Mouse (Mus musculus) neural tube, embryonic 13.5 days (tissue): Measurements from ENCODE around the gene Iqcf5. TPM values are rescaled to one million over a fixed set of nuclear protein-coding genes. Genes with fewer than 3 reads are reported as not detected.

Experiments used
- ATAC-seq: fragments of 200-750 bp; cut with Nextera tagmentation; 2 replicates; pipeline ENCODE4 v1.8.0; 2017; ENCODE audit warnings: low read depth, mild to moderate bottlenecking, moderate TSS enrichment, moderate library complexity
- H3K27ac ChIP-seq: fragments of 300-500 bp; sonication (generic); replicated peaks from 2 replicates; pipeline ENCODE4 v1.5.1; 2015; ENCODE audit warnings: moderate library complexity, mild to moderate bottlenecking, inconsistent platforms
- H3K27me3 ChIP-seq: fragments of 300-500 bp; sonication (generic); 2 replicates; pipeline ENCODE4 v1.6.1; 2015; ENCODE audit warnings: mild to moderate bottlenecking, inconsistent platforms
- H3K36me3 ChIP-seq: fragments of 300-500 bp; sonication (generic); 2 replicates; pipeline ENCODE4 v1.6.1; 2015; ENCODE audit warnings: mild to moderate bottlenecking, inconsistent platforms
- H3K4me1 ChIP-seq: fragments of 300-500 bp; sonication (generic); replicated peaks from 2 replicates; pipeline ENCODE4 v1.6.1; 2015; ENCODE audit warnings: inconsistent platforms
- H3K4me2 ChIP-seq: fragments of 300-500 bp; sonication (generic); 2 replicates; pipeline ENCODE4 v1.6.1; 2015; ENCODE audit warnings: inconsistent platforms, mild to moderate bottlenecking, moderate library complexity
- H3K4me3 ChIP-seq: fragments of 300-500 bp; sonication (generic); 2 replicates; pipeline ENCODE4 v1.5.1; 2015; ENCODE audit warnings: mild to moderate bottlenecking, inconsistent platforms
- H3K9ac ChIP-seq: fragments of 300-500 bp; sonication (generic); 2 replicates; pipeline ENCODE4 v1.6.1; 2015; ENCODE audit warnings: moderate library complexity, mild to moderate bottlenecking, inconsistent platforms
- H3K9me3 ChIP-seq: fragments of 300-500 bp; sonication (generic); 2 replicates; pipeline ENCODE4 v1.6.1; 2016; ENCODE audit warnings: inconsistent platforms
- WGBS: fragments of 180-500 bp; shearing (Covaris S2); methylation state at CpG from one replicate; pipeline ENCODE4 v1.1.7; 2015; 5-methylcytosine and 5-hydroxymethylcytosine counted together
- polyA plus RNA-seq: library from polyadenylated mRNA; unstranded; fragments of >200 nt; fragmentation: Nextera tagmentation; extraction: Ambion mirVana; gene quantifications from 2 replicates; pipeline ENCODE4 v1.2.1, GENCODE M21; 2015

Iqcf5 gene
- polyA plus RNA-seq, 1 experiment from 2014 or later, result not detected

DNA sequence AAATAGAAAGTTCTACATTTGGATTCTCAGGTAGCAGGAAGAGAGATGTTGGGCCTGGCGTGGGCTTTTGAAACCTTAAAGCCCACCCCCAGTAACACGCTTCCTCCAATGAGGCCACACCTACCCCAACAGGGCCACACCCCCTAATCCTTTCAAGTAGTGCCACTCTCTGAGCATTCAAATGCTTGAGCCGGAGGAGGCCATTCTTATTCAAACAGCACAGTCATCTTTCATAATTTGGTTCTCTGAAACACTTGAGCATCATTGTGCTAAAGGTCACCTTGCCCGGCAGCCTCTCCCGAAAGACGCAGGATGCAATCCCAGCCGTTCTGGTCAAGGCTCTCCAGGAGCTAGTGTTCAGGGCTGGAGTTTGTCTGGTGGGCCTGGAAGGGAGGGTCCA lies 19.9 kb downstream of the Iqcf5 start:
- Histone ChIP-seq H3K4me3 (no peak overlapping the region), H3K9me3 (no peaks in the 10 kb centered on the region), H3K36me3 (no peaks in the 10 kb centered on the region), H3K27ac (no peak overlapping the region), H3K9ac (no peak overlapping the region), H3K27me3 (no peaks in the 10 kb centered on the region), H3K4me2 (no peak overlapping the region), H3K4me1 (no peaks in the 10 kb centered on the region)
- ATAC-seq, result no peak
- 89% methylated on average over 7 of the region's 7 CpGs for WGBS

DNA sequence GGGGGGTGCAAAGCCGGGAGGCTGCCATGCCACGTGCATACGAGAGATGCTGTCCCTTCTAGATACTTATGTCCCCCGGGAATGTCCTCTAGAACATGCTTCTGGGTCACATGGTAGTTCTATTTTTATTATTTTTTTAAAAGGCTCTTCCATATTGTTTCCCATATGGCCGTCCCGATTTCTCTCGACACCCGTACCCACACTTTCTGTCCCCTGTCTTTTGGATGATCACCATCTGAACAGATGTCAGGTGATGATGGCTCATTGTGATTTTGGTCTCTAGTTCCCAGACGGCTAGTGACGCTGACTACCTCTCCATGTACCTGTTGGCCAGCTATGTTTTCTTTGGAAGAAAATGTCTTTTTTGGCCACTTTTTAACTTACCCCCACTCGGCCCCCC lies 20.6 kb downstream of the Iqcf5 start:
- H3K4me2 ChIP-seq, result no peak overlapping the region
- no peak overlapping the region for H3K9ac ChIP-seq
- ATAC-seq, result no peak
- H3K4me1 ChIP-seq, result no peaks in the 10 kb centered on the region
- no peaks in the 10 kb centered on the region for H3K9me3 ChIP-seq
- H3K4me3 ChIP-seq, result no peak overlapping the region
- H3K36me3 ChIP-seq, result no peaks in the 10 kb centered on the region
- no peak overlapping the region for H3K27ac ChIP-seq
- 92% methylated on average over 11 of the region's 11 CpGs for WGBS
- H3K27me3 ChIP-seq, result no peaks in the 10 kb centered on the region

DNA sequence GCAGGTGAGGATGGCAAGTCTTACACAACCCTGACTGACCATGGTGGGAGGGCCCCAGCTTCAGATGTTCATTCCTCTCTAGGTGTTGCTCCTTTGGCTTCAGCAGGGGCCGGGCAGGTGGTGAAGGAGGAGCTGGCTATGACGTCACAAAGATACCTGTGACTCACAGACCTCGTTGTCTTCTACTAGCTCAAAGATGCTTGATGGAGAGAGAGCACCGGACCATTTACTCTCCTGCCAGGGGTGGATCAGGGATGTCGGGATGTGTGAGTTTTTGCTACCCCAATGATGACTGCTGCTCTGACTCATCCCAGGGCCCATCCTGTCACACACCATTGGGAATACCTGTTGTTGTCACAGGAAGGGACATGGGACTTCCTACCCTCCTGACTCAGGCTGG lies 47.2 kb downstream of the Iqcf5 start, which contains the start of gene Iqcf3:
Gene Iqcf3 (minus strand): TSS at position 101 of the 400 bp plus-strand sequence.
- H3K4me3 ChIP-seq, result no peak within 1 kb of the TSS
- H3K4me2 ChIP-seq, result no peak within 1 kb of the TSS
- 96% methylated on average over 5 of the region's 5 CpGs for WGBS
- ATAC-seq, result no peak
- no peaks in the 10 kb centered on the region for H3K27me3 ChIP-seq
- H3K9ac ChIP-seq, result no peak within 1 kb of the TSS
- no peaks in the 10 kb centered on the region for H3K36me3 ChIP-seq
- H3K27ac ChIP-seq, result no peak within 1 kb of the TSS
- no peaks in the 10 kb centered on the region for H3K9me3 ChIP-seq
- no peaks in the 10 kb centered on the region; the same call in 1 of the 2 replicates for H3K4me1 ChIP-seq

DNA sequence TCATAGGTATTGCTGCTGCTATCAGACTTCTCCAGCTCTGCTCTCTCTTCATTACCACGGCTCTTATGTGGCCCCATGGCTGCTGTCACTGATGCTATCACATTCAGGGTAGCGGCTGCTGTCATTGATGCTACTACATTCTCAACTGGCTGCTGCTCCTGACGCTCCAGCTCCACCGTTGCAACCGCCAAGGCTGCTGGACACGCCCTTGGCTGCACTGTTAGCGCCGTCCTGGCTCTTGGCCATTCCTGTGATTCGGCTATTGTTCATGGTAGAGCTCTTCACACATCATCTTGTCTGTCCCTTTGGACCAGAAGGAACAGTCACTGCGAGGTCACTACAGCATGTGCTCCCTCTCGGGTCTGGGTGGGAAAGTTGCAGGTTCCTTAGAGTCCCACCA lies 47.9 kb downstream of the Iqcf5 start:
- ATAC-seq, result no peak
- H3K27me3 ChIP-seq, result no peaks in the 10 kb centered on the region
- no peak overlapping the region for H3K4me2 ChIP-seq
- H3K4me1 ChIP-seq, result no peaks in the 10 kb centered on the region; the same call in 1 of the 2 replicates
- 91% methylated on average over 11 of the region's 11 CpGs for WGBS
- H3K9ac ChIP-seq, result no peak overlapping the region
- no peaks in the 10 kb centered on the region for H3K9me3 ChIP-seq
- no peak overlapping the region for H3K4me3 ChIP-seq
- no peak overlapping the region for H3K27ac ChIP-seq
- no peaks in the 10 kb centered on the region for H3K36me3 ChIP-seq

DNA sequence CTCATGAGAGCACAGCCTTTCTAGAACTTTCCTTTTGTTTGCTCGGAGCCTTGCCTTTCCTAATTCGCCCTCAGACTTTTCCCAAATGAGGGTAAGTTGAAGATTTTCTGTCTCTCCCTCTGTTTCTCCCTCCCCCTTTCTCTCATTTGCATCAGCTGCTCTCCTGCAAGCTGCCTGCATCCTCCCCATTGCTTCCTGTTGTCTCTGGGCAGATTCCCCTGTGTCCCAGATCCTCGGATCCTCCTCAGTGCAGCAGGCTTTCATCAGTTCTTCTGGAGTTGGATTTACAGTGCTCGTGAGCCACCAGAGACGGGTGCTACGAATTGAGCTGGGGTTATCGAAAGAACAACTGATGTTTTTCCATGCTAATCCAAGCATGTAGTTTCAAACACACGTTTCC lies 49.7 kb downstream of the Iqcf5 start:
- ATAC-seq, result no peak
- Histone ChIP-seq H3K27me3 (no peaks in the 10 kb centered on the region), H3K9me3 (no peaks in the 10 kb centered on the region), H3K4me2 (no peak overlapping the region), H3K4me3 (no peak overlapping the region), H3K36me3 (no peaks in the 10 kb centered on the region), H3K27ac (no peak overlapping the region), H3K9ac (no peak overlapping the region), H3K4me1 (no peaks in the 10 kb centered on the region; the same call in 1 of the 2 replicates)
- 78% methylated on average over 8 of the region's 8 CpGs for WGBS

Other genes with a start within 250 kb of the Iqcf5 start
- gene Poc1a, start 233.5 kb upstream of the Iqcf5 start, polyA plus RNA-seq, result 8.0 and 8.4 TPM in 2 replicates
- 12.3 and 13.1 TPM in 2 replicates for gene Dusp7, start 145.9 kb upstream of the Iqcf5 start, polyA plus RNA-seq
- 576 and 729 TPM in 2 replicates for gene Rpl29, start 85.1 kb upstream of the Iqcf5 start, polyA plus RNA-seq
- gene Acy1, start 76.3 kb upstream of the Iqcf5 start, polyA plus RNA-seq, result 27.9 and 31.0 TPM in 2 replicates
- 5.9 and 6.9 TPM in 2 replicates for gene Abhd14b, start 67.1 kb upstream of the Iqcf5 start, polyA plus RNA-seq
- gene Abhd14a, start 66.9 kb upstream of the Iqcf5 start, polyA plus RNA-seq, result 49.7 and 57.4 TPM in 2 replicates
- 257 and 262 TPM in 2 replicates for gene Pcbp4, start 61.3 kb upstream of the Iqcf5 start, polyA plus RNA-seq
- gene Gpr62, start 48.6 kb upstream of the Iqcf5 start, polyA plus RNA-seq, result 0.73 and 0.92 TPM in 2 replicates
- 42.3 and 43.7 TPM in 2 replicates for gene Rrp9, start 38.6 kb upstream of the Iqcf5 start, polyA plus RNA-seq
- gene Parp3, start 37.6 kb upstream of the Iqcf5 start, polyA plus RNA-seq, result 1.3 TPM in 2 replicates
- not detected in 2 replicates for gene Iqcf1, start 14.6 kb upstream of the Iqcf5 start, polyA plus RNA-seq
- not detected in 2 replicates for gene Iqcf3, start 47.1 kb downstream of the Iqcf5 start, polyA plus RNA-seq
- gene Iqcf4, start 56.4 kb downstream of the Iqcf5 start, polyA plus RNA-seq, result not detected in 2 replicates
- gene Iqcf6, start 112.0 kb downstream of the Iqcf5 start, polyA plus RNA-seq, result not detected in 2 replicates
- gene Grm2, start 141.5 kb downstream of the Iqcf5 start, polyA plus RNA-seq, result 3.5 and 4.2 TPM in 2 replicates
- 52.6 and 57.4 TPM in 2 replicates for gene Tex264, start 171.4 kb downstream of the Iqcf5 start, polyA plus RNA-seq